Mouse (Mus musculus) embryonic fibroblast, embryonic 13.5 days (primary cell): Measurements from ENCODE around the gene Cacng5. TPM values are rescaled to one million over a fixed set of nuclear protein-coding genes. Genes with fewer than 3 reads are reported as not detected.

Experiments
- H3K27ac ChIP-seq: 2 replicates; pipeline ENCODE4 v1.5.1; 2012; ENCODE audit warnings: low read length, control low read depth, inconsistent platforms; ENCODE audit not compliant: insufficient read depth
- H3K4me1 ChIP-seq: 2 replicates; pipeline ENCODE4 v1.6.1; 2011; ENCODE audit warnings: low read length; ENCODE audit not compliant: control insufficient read depth, insufficient read depth
- H3K4me3 ChIP-seq: 2 replicates; pipeline ENCODE4 v1.5.1; 2011; ENCODE audit warnings: mild to moderate bottlenecking, control low read depth, low read length; ENCODE audit not compliant: insufficient read depth
- CTCF ChIP-seq: IDR thresholded peaks from 2 replicates; pipeline ENCODE4 v1.5.1; 2011; ENCODE audit warnings: mild to moderate bottlenecking, control low read depth, low read length, moderate library complexity, borderline replicate concordance; ENCODE audit not compliant: insufficient read depth
- POLR2A ChIP-seq: IDR thresholded peaks from 2 replicates; pipeline ENCODE4 v1.6.1; 2011; ENCODE audit warnings: low read depth, mild to moderate bottlenecking, control low read depth, low read length, moderate library complexity
- polyA plus RNA-seq: library from polyadenylated mRNA; stranded (reverse); fragments of >200 nt; gene quantifications from 2 replicates; pipeline ENCODE4 v1.2.4, GENCODE M21; 2011; ENCODE audit warnings: low read depth; ENCODE audit not compliant: missing spikeins, insufficient read length

The Cacng5 gene
- polyA plus RNA-seq, result not detected in 2 replicates

DNA sequence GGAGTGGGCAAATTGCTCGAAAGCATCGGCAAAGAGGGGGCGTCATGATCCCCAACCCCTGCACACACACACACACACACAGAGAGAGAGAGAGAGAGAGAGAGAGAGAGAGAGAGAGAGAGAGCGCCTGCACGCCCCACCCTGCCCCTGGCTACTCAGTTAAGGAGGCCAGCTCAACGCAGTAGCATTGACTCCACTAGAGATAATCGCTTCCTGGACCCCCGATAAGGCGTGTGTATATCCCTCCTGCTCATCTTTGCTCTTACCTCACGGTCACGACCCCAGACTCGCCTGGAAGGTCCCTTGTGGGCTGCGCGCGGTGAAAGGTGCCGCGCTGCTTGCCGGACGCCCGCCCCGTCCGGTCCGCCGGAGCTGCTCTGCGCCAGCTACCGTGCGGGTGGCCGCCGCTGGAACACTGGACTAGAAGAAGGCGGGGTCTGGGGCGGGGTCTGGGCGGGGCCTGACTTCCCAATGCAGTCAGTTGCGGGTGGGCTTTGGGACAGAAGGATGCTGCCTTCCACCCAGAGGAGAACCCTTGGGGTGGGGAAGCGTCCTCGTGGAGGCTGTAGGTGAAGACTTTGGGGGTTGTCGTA, at the start of gene Cacng5:
Cacng5 (minus strand) TSS at position 422 of the 593 bp plus-strand sequence.
- Histone ChIP-seq H3K4me1 (no peaks in the 10 kb centered on the region), H3K27ac (no peak within 1 kb of the TSS), H3K4me3 (no peak within 1 kb of the TSS)
- TF ChIP-seq CTCF, result no peak
- TF ChIP-seq POLR2A, result no peak

DNA sequence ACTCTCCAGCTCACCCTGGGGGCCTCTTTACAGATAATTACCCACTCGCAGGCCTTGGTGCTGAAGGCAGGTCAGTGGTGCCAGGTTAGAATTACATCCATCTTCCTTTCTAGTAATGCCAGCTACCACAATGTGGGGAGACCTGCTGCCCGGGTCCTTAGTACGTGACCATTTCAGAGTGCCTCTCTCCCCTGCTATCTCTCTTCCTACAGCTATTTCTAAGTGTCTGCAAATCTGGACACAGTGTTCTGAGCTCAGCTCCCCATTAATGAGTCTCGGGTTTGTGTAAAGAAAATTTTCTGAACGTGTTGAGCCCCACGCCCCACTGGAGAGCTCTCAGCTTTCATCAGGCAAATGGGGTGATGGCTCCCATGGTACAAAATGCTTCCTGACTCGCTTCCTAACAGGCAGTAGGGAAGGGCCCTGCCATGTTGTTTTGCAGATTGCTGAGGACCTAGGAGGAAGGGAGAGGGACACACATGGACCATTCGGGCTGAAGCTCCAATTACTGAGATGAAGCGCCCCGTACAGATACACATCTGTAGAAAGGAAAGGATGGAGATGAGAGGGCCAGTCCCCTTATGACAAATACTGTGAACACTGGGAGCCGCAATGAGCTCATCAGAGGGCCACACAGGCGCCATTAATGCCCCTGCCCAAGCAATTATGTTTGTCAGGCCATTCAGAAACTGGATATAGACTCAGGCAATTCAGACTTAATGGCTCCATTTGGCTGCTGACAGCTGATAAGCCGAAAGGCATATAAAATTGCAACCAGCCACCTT, 42.9 kb upstream of the Cacng5 start:
- no peak for TF ChIP-seq POLR2A
- TF ChIP-seq CTCF, result no peak
- no peak overlapping the region for H3K27ac ChIP-seq
- no peaks in the 10 kb centered on the region for H3K4me1 ChIP-seq
- no peak overlapping the region for H3K4me3 ChIP-seq

DNA sequence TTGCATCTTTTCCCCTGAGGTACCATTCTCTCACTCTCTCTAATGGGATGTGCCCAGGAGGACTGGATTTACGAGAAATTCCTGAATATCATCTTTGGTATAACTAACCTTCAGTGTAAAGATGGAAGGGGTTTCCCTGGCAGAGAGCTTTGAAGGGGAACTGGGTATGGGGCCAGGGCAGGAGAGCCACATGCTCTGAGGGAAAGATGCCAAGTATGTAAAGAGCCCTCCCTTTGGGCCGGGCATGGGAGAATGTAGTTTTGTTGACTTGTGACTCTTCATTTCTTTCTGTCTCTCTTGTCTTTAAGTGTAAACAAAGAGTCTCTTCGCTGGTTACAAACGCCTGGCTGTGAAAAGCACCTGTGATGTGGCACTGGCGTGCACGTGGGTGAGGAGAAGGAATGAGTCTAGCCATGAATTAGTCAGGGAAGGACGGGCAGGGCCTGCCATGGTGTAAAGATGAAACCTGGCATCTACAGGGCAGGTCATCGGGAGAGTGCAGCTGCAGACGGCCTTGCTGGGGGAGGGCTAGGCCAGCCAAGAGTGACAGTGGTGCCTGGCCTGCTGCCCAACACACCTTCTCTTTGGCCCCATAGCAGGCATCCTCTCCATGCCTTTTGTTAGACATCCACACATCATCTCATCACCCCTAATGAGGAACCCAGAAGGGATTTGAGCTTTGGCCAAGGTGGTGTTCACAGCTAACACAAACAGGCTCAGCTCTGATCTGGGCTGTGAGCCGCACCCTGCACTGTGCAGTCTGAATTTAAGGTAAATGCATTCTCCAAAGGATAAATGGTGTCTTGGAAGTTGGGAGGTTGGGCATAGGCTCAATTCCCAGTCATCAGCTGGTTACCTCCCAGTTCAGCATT, 40.6 kb upstream of the Cacng5 start:
- no peaks in the 10 kb centered on the region for H3K4me1 ChIP-seq
- H3K27ac ChIP-seq, result no peak overlapping the region
- H3K4me3 ChIP-seq, result no peak overlapping the region
- TF ChIP-seq POLR2A, result no peak
- TF ChIP-seq CTCF, result no peak

DNA sequence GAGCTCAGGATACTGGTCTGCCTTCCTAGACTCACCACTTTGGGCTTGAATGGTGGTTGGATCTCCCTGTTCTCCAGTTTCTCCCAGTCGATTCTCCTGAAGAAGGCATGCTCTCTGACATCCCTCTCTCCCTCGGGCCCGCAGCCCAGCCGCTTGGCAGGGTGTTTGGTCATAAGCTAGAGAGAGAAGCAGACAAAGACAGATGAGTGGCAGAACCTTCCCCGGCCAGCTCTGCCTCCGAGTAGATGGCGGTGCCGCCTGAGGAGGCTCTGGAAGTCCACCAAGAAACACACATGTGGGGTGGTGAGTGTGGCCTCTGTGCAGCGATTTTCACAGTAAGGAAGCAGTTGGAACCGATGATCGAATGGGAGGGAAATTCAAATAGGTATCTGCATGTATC, 36.6 kb upstream of the Cacng5 start:
- TF ChIP-seq CTCF, result no peak
- no peak for TF ChIP-seq POLR2A
- no peak overlapping the region for H3K4me3 ChIP-seq
- no peak overlapping the region for H3K27ac ChIP-seq
- H3K4me1 ChIP-seq, result no peaks in the 10 kb centered on the region

DNA sequence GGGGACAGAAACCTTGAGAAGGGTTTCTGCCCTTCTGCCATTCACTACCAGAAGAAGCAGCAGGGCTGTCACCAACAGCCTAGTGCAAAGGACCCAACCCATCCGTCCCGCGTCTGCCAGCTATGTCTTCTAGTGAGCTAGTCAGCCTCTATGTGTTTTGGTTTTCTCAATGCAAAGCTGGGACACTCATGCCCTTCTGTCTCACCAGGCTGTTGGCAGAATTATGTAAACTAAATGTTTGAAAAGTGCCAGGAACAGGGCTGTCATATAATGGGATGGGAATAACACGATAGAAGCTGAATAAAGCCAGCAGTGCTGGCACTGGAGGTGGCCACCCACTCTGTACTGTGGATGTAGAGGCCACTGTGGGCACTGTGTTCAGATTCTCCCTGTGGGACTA, 35.8 kb upstream of the Cacng5 start:
- Histone ChIP-seq H3K27ac (no peak overlapping the region), H3K4me1 (no peaks in the 10 kb centered on the region), H3K4me3 (no peak overlapping the region)
- TF ChIP-seq POLR2A (no peak), CTCF (no peak)

DNA sequence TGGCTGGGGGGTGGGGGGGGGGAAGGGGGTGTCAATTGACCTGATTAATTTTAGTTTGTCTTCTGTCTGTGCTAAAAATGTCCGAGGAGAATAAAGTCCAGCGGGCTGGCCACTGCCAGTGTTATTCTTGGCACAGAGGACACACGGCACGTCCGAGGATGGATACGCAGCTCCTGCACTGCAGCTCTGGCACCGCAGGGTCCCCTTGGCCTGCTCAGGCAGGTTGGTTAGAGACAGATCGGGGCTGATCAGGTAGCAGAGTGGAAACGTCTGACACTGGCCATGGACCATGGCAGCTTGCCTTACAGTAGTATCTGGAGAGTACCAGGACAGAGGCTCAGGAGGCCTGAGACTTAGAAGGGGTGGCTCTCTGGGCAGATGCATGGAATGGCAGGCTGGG, 35.4 kb upstream of the Cacng5 start:
- Histone ChIP-seq H3K4me3 (no peak overlapping the region), H3K27ac (no peak overlapping the region), H3K4me1 (no peaks in the 10 kb centered on the region)
- TF ChIP-seq POLR2A (no peak), CTCF (no peak)

DNA sequence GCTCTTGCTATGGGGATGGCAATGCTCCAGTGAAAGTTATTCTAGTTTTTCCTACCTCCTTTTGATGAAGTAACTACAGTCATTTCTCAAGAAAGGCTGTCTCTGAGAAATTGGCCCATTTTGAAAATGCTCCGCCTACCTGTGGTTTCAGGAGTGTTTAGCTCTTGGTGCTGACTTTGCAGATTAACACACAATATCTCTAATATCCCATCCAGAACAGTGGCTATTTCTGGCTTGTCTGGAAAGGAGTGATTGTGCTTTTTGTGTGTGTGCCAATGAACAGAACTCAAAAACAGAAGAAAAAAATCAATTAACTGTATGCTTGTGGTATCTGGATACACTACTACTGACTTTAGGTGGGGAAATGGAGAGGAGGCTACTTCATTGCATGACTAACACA, 33.1 kb upstream of the Cacng5 start:
- no peaks in the 10 kb centered on the region for H3K4me1 ChIP-seq
- no peak overlapping the region for H3K27ac ChIP-seq
- TF ChIP-seq POLR2A (no peak), CTCF (no peak)
- H3K4me3 ChIP-seq, result no peak overlapping the region

DNA sequence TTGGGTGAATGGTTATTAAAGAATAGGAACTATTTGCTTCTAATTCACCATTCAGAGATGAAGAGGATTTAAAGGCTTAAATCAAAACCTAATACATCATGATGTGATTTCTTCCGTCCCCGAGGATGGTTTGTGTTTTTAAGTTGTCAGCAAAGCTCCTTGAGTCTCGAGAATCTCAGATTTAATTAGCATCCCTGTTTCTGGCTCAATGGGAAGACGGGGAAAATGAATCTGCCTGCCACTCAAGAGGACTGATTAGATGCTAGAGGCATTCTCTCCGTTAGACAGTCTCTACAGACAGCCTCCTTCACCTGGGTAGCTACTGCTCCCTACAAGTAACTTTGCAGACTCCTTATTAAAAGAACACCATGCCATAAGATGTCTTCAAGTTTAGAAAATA, 32.0 kb upstream of the Cacng5 start:
- Histone ChIP-seq H3K4me1 (no peaks in the 10 kb centered on the region), H3K4me3 (no peak overlapping the region), H3K27ac (no peak overlapping the region)
- TF ChIP-seq CTCF, result no peak
- TF ChIP-seq POLR2A, result no peak

DNA sequence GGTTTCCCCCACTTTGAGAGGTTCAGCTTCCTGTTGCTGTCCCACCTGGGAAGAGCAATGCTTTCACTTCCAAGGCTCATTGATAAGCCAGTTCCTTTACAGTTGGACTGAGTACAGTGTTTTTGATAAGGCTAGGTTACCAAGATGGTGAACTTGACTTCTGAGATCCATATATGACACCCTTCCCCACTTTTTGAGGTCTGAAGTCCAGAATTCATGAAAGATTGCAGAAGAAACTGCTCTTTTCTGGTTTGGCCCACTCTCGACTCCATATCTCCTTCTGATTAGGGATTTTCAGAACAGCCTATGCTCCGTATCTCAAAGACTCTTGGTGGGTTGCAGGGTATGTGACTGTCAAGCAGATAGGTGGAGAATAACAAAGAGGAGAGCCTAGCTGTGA, 22.1 kb upstream of the Cacng5 start:
- Histone ChIP-seq H3K4me1 (no peaks in the 10 kb centered on the region), H3K27ac (no peak overlapping the region), H3K4me3 (no peak overlapping the region)
- TF ChIP-seq CTCF (no peak), POLR2A (no peak)
